Mouse (Mus musculus): ENCODE measurements at regions not wholly inside any gene's neighbourhood (a gene's known extent, or its start where the extent isn't known, plus 50 kb on each side); places are given as distances from the start of the nearest gene placed in this dataset.

GRCm38 (mm10) chr8:112427721-112428389 is 142.0 kb upstream of the Cntnap4 start:
- H3K4me3 ChIP-seq (ENCODE audit: low read length) = no peak overlapping the region
- no peak overlapping the region for H3K27ac ChIP-seq (ENCODE audit: low read length)
- peaks cover 5% of the 10 kb centered on the region; the same call in 1 of the 2 replicates for H3K9me3 ChIP-seq (ENCODE audit: low read length)
- no peaks in the 10 kb centered on the region for H3K27me3 ChIP-seq (ENCODE audit: insufficient read depth, low read length)
- ATAC-seq (ENCODE audit: low FRiP score, low TSS enrichment) = no peak
- no peak overlapping the region for H3K4me2 ChIP-seq (replicated peaks; ENCODE audit: low read depth, low read length)
- WGBS = 66% methylated on average over 19 of the region's 19 CpGs
- no peak overlapping the region for H3K9ac ChIP-seq (replicated peaks; ENCODE audit: low read length)
- no peaks in the 10 kb centered on the region for H3K36me3 ChIP-seq (ENCODE audit: insufficient read depth, low read length)
- H3K4me1 ChIP-seq (ENCODE audit: insufficient read depth, low read length) = no peaks in the 10 kb centered on the region

- Histone ChIP-seq H3K9ac (replicated peaks; ENCODE audit: low read length) (no peak overlapping the region), H3K9me3 (ENCODE audit: low read length) (no peaks in the 10 kb centered on the region), H3K4me3 (ENCODE audit: low read length) (no peak overlapping the region), H3K27me3 (ENCODE audit: insufficient read depth, low read length) (no peaks in the 10 kb centered on the region), H3K4me2 (replicated peaks; ENCODE audit: low read depth, low read length) (no peak overlapping the region), H3K27ac (ENCODE audit: low read length) (no peak overlapping the region), H3K36me3 (ENCODE audit: insufficient read depth, low read length) (no peaks in the 10 kb centered on the region), H3K4me1 (ENCODE audit: insufficient read depth, low read length) (no peaks in the 10 kb centered on the region)
- 95% methylated on average over 5 of the region's 5 CpGs for WGBS
- ATAC-seq (ENCODE audit: low FRiP score, low TSS enrichment) = no peak
Observed at GRCm38 (mm10) chr8:112411968-112412367, 157.9 kb upstream of the Cntnap4 start.

GRCm38 (mm10) chr8:112411213-112411612 is 158.6 kb upstream of the Cntnap4 start:
- Histone ChIP-seq H3K4me1 (ENCODE audit: insufficient read depth, low read length) (no peaks in the 10 kb centered on the region), H3K36me3 (ENCODE audit: insufficient read depth, low read length) (no peaks in the 10 kb centered on the region), H3K27ac (ENCODE audit: low read length) (no peak overlapping the region), H3K27me3 (ENCODE audit: insufficient read depth, low read length) (no peaks in the 10 kb centered on the region), H3K4me2 (replicated peaks; ENCODE audit: low read depth, low read length) (no peak overlapping the region), H3K9ac (replicated peaks; ENCODE audit: low read length) (no peak overlapping the region), H3K9me3 (ENCODE audit: low read length) (no peaks in the 10 kb centered on the region), H3K4me3 (ENCODE audit: low read length) (no peak overlapping the region)
- ATAC-seq (ENCODE audit: low FRiP score, low TSS enrichment) = no peak
- WGBS = 18% methylated on average over 6 of the region's 6 CpGs

GRCm38 (mm10) chr8:112408211-112408735 is 161.6 kb upstream of the Cntnap4 start:
- no peak overlapping the region for H3K9ac ChIP-seq (replicated peaks; ENCODE audit: low read length)
- 82% methylated on average over 9 of the region's 9 CpGs for WGBS
- ATAC-seq (ENCODE audit: low FRiP score, low TSS enrichment) = no peak
- H3K4me3 ChIP-seq (ENCODE audit: low read length) = no peak overlapping the region
- no peak overlapping the region for H3K27ac ChIP-seq (ENCODE audit: low read length)
- H3K4me1 ChIP-seq (ENCODE audit: insufficient read depth, low read length) = no peaks in the 10 kb centered on the region
- H3K4me2 ChIP-seq (replicated peaks; ENCODE audit: low read depth, low read length) = no peak overlapping the region
- H3K9me3 ChIP-seq (ENCODE audit: low read length) = no peaks in the 10 kb centered on the region
- H3K27me3 ChIP-seq (ENCODE audit: insufficient read depth, low read length) = no peaks in the 10 kb centered on the region
- H3K36me3 ChIP-seq (ENCODE audit: insufficient read depth, low read length) = no peaks in the 10 kb centered on the region

- Histone ChIP-seq H3K4me1 (ENCODE audit: insufficient read depth, low read length) (no peaks in the 10 kb centered on the region), H3K4me2 (replicated peaks; ENCODE audit: low read depth, low read length) (no peak overlapping the region), H3K9me3 (ENCODE audit: low read length) (no peaks in the 10 kb centered on the region), H3K36me3 (ENCODE audit: insufficient read depth, low read length) (no peaks in the 10 kb centered on the region), H3K27ac (ENCODE audit: low read length) (no peak overlapping the region), H3K4me3 (ENCODE audit: low read length) (no peak overlapping the region), H3K9ac (replicated peaks; ENCODE audit: low read length) (no peak overlapping the region), H3K27me3 (ENCODE audit: insufficient read depth, low read length) (no peaks in the 10 kb centered on the region)
- WGBS = 5% methylated on average over 2 of the region's 2 CpGs
- peak; percentile 65; the same call in 1 of the 2 replicates for ATAC-seq (ENCODE audit: low FRiP score, low TSS enrichment)
Observed at GRCm38 (mm10) chr8:112404087-112404486, 165.8 kb upstream of the Cntnap4 start.

GRCm38 (mm10) chr8:112397438-112397837 is 172.4 kb upstream of the Cntnap4 start:
- no peaks in the 10 kb centered on the region for H3K36me3 ChIP-seq (ENCODE audit: insufficient read depth, low read length)
- no peak overlapping the region for H3K4me3 ChIP-seq (ENCODE audit: low read length)
- no peak for ATAC-seq (ENCODE audit: low FRiP score, low TSS enrichment)
- H3K9me3 ChIP-seq (ENCODE audit: low read length) = 0 out of 2 replicates have a peak, but pooled peaks cover 3% of the 10 kb centered on the region
- H3K4me1 ChIP-seq (ENCODE audit: insufficient read depth, low read length) = no peaks in the 10 kb centered on the region
- no peak overlapping the region for H3K9ac ChIP-seq (replicated peaks; ENCODE audit: low read length)
- 16% methylated on average over 2 of the region's 2 CpGs for WGBS
- H3K27ac ChIP-seq (ENCODE audit: low read length) = no peak overlapping the region
- H3K27me3 ChIP-seq (ENCODE audit: insufficient read depth, low read length) = no peaks in the 10 kb centered on the region
- no peak overlapping the region for H3K4me2 ChIP-seq (replicated peaks; ENCODE audit: low read depth, low read length)

- Histone ChIP-seq H3K4me3 (ENCODE audit: low read length) (no peak overlapping the region), H3K4me1 (ENCODE audit: insufficient read depth, low read length) (no peaks in the 10 kb centered on the region), H3K27ac (ENCODE audit: low read length) (no peak overlapping the region), H3K27me3 (ENCODE audit: insufficient read depth, low read length) (no peaks in the 10 kb centered on the region), H3K4me2 (replicated peaks; ENCODE audit: low read depth, low read length) (no peak overlapping the region), H3K36me3 (ENCODE audit: insufficient read depth, low read length) (no peaks in the 10 kb centered on the region), H3K9me3 (ENCODE audit: low read length) (0 out of 2 replicates have a peak, but pooled peaks cover 3% of the 10 kb centered on the region), H3K9ac (replicated peaks; ENCODE audit: low read length) (no peak overlapping the region)
- ATAC-seq (ENCODE audit: low FRiP score, low TSS enrichment) = no peak
- 80% methylated on average over 4 of the region's 4 CpGs for WGBS
Observed at GRCm38 (mm10) chr8:112390108-112390507, 179.7 kb upstream of the Cntnap4 start.

- ATAC-seq (ENCODE audit: low FRiP score, low TSS enrichment) = no peak
- Histone ChIP-seq H3K9ac (replicated peaks; ENCODE audit: low read length) (no peak overlapping the region), H3K4me2 (replicated peaks; ENCODE audit: low read depth, low read length) (no peak overlapping the region), H3K36me3 (ENCODE audit: insufficient read depth, low read length) (no peaks in the 10 kb centered on the region), H3K4me3 (ENCODE audit: low read length) (no peak overlapping the region), H3K9me3 (ENCODE audit: low read length) (peaks cover 4% of the 10 kb centered on the region), H3K27ac (ENCODE audit: low read length) (no peak overlapping the region), H3K4me1 (ENCODE audit: insufficient read depth, low read length) (no peaks in the 10 kb centered on the region), H3K27me3 (ENCODE audit: insufficient read depth, low read length) (no peaks in the 10 kb centered on the region)
- 35% methylated on average over 5 of the region's 5 CpGs for WGBS
Observed at GRCm38 (mm10) chr8:112348323-112348722, 221.5 kb upstream of the Cntnap4 start.

GRCm38 (mm10) chr8:112333171-112333570 is 236.7 kb upstream of the Cntnap4 start:
- Histone ChIP-seq H3K27me3 (ENCODE audit: insufficient read depth, low read length) (no peaks in the 10 kb centered on the region), H3K27ac (ENCODE audit: low read length) (no peak overlapping the region), H3K4me2 (replicated peaks; ENCODE audit: low read depth, low read length) (no peak overlapping the region), H3K4me3 (ENCODE audit: low read length) (no peak overlapping the region), H3K4me1 (ENCODE audit: insufficient read depth, low read length) (no peaks in the 10 kb centered on the region), H3K9ac (replicated peaks; ENCODE audit: low read length) (no peak overlapping the region), H3K9me3 (ENCODE audit: low read length) (peaks cover 4% of the 10 kb centered on the region; the same call in 1 of the 2 replicates), H3K36me3 (ENCODE audit: insufficient read depth, low read length) (no peaks in the 10 kb centered on the region)
- 45% methylated on average over 11 of the region's 11 CpGs for WGBS
- no peak for ATAC-seq (ENCODE audit: low FRiP score, low TSS enrichment)

GRCm38 (mm10) chr8:112332021-112332420 is 237.8 kb upstream of the Cntnap4 start:
- Histone ChIP-seq H3K9me3 (ENCODE audit: low read length) (peaks cover 4% of the 10 kb centered on the region; the same call in 1 of the 2 replicates), H3K27ac (ENCODE audit: low read length) (no peak overlapping the region), H3K36me3 (ENCODE audit: insufficient read depth, low read length) (no peaks in the 10 kb centered on the region), H3K4me2 (replicated peaks; ENCODE audit: low read depth, low read length) (no peak overlapping the region), H3K4me1 (ENCODE audit: insufficient read depth, low read length) (no peaks in the 10 kb centered on the region), H3K27me3 (ENCODE audit: insufficient read depth, low read length) (no peaks in the 10 kb centered on the region), H3K9ac (replicated peaks; ENCODE audit: low read length) (no peak overlapping the region), H3K4me3 (ENCODE audit: low read length) (no peak overlapping the region)
- no peak for ATAC-seq (ENCODE audit: low FRiP score, low TSS enrichment)
- WGBS = 70% methylated on average over 10 of the region's 10 CpGs

Measured in kidney, embryonic 16.5 days (tissue).